Mouse (Mus musculus): Measurements from ENCODE around the gene Utp4. TPM values are rescaled to one million over a fixed set of nuclear protein-coding genes. Genes with fewer than 3 reads are reported as not detected.

Utp4 gene
- polyA plus RNA-seq, 1 experiment from 2014 or later: 42.3 TPM

GRCm38 (mm10) chr8:106943874-106944418 lies 50.5 kb downstream of the Utp4 start:
- H3K9ac ChIP-seq (ENCODE audit: low read depth, low read length): no peak overlapping the region
- H3K4me3 ChIP-seq (ENCODE audit: low read depth, low read length): no peak overlapping the region
- WGBS: 91% methylated on average over 3 of the region's 3 CpGs
- no peaks in the 10 kb centered on the region for H3K9me3 ChIP-seq (replicated peaks; ENCODE audit: control insufficient read depth, low read length, poor library complexity, severe bottlenecking)
- H3K4me1 ChIP-seq (ENCODE audit: control insufficient read depth, insufficient read depth, low read length): peaks cover 3% of the 10 kb centered on the region; the same call in 1 of the 2 replicates
- H3K4me2 ChIP-seq (ENCODE audit: low read length): no peak overlapping the region
- no peaks in the 10 kb centered on the region for H3K27me3 ChIP-seq (ENCODE audit: control insufficient read depth, insufficient read depth, low read depth, low read length)
- no peak for ATAC-seq
- H3K27ac ChIP-seq (ENCODE audit: low read length): no peak overlapping the region
- no peaks in the 10 kb centered on the region for H3K36me3 ChIP-seq (ENCODE audit: control insufficient read depth, insufficient read depth, low read length)

GRCm38 (mm10) chr8:106944756-106945155 lies 51.3 kb downstream of the Utp4 start:
- no peak overlapping the region for H3K27ac ChIP-seq (ENCODE audit: low read length)
- no peak for ATAC-seq
- no peaks in the 10 kb centered on the region for H3K9me3 ChIP-seq (replicated peaks; ENCODE audit: control insufficient read depth, low read length, poor library complexity, severe bottlenecking)
- H3K27me3 ChIP-seq (ENCODE audit: control insufficient read depth, insufficient read depth, low read depth, low read length): no peaks in the 10 kb centered on the region
- no peak overlapping the region for H3K4me2 ChIP-seq (ENCODE audit: low read length)
- H3K4me3 ChIP-seq (ENCODE audit: low read depth, low read length): no peak overlapping the region
- peaks cover 3% of the 10 kb centered on the region; the same call in 1 of the 2 replicates for H3K4me1 ChIP-seq (ENCODE audit: control insufficient read depth, insufficient read depth, low read length)
- WGBS: 80% methylated on average over 3 of the region's 3 CpGs
- no peak overlapping the region for H3K9ac ChIP-seq (ENCODE audit: low read depth, low read length)
- no peaks in the 10 kb centered on the region for H3K36me3 ChIP-seq (ENCODE audit: control insufficient read depth, insufficient read depth, low read length)

GRCm38 (mm10) chr8:106948678-106949243 lies 55.3 kb downstream of the Utp4 start:
- Histone ChIP-seq H3K9ac (ENCODE audit: low read depth, low read length) (no peak overlapping the region), H3K27ac (ENCODE audit: low read length) (no peak overlapping the region), H3K36me3 (ENCODE audit: control insufficient read depth, insufficient read depth, low read length) (no peaks in the 10 kb centered on the region), H3K9me3 (replicated peaks; ENCODE audit: control insufficient read depth, low read length, poor library complexity, severe bottlenecking) (no peaks in the 10 kb centered on the region), H3K27me3 (ENCODE audit: control insufficient read depth, insufficient read depth, low read depth, low read length) (no peaks in the 10 kb centered on the region), H3K4me3 (ENCODE audit: low read depth, low read length) (no peak overlapping the region), H3K4me1 (ENCODE audit: control insufficient read depth, insufficient read depth, low read length) (peaks cover 3% of the 10 kb centered on the region; the same call in 1 of the 2 replicates), H3K4me2 (ENCODE audit: low read length) (no peak overlapping the region)
- ATAC-seq: no peak
- 89% methylated on average over 3 of the region's 3 CpGs for WGBS

- no peaks in the 10 kb centered on the region for H3K9me3 ChIP-seq (replicated peaks; ENCODE audit: control insufficient read depth, low read length, poor library complexity, severe bottlenecking)
- H3K4me1 ChIP-seq (ENCODE audit: control insufficient read depth, insufficient read depth, low read length): no peaks in the 10 kb centered on the region
- no peak overlapping the region for H3K4me3 ChIP-seq (ENCODE audit: low read depth, low read length)
- no peaks in the 10 kb centered on the region for H3K27me3 ChIP-seq (ENCODE audit: control insufficient read depth, insufficient read depth, low read depth, low read length)
- no peaks in the 10 kb centered on the region for H3K36me3 ChIP-seq (ENCODE audit: control insufficient read depth, insufficient read depth, low read length)
- H3K27ac ChIP-seq (ENCODE audit: low read length): no peak overlapping the region
- H3K4me2 ChIP-seq (ENCODE audit: low read length): no peak overlapping the region
- no peak for ATAC-seq
- no peak overlapping the region for H3K9ac ChIP-seq (ENCODE audit: low read depth, low read length)
- WGBS: 63% methylated on average over 4 of the region's 4 CpGs
These were observed 58.3 kb downstream of the Utp4 start for GRCm38 (mm10) chr8:106951707-106952106.

- H3K4me3 ChIP-seq (ENCODE audit: low read depth, low read length): no peak overlapping the region
- no peaks in the 10 kb centered on the region for H3K27me3 ChIP-seq (ENCODE audit: control insufficient read depth, insufficient read depth, low read depth, low read length)
- H3K9me3 ChIP-seq (replicated peaks; ENCODE audit: control insufficient read depth, low read length, poor library complexity, severe bottlenecking): no peaks in the 10 kb centered on the region
- no peak overlapping the region for H3K27ac ChIP-seq (ENCODE audit: low read length)
- no peak overlapping the region for H3K9ac ChIP-seq (ENCODE audit: low read depth, low read length)
- no peak for ATAC-seq
- no peak overlapping the region for H3K4me2 ChIP-seq (ENCODE audit: low read length)
- H3K36me3 ChIP-seq (ENCODE audit: control insufficient read depth, insufficient read depth, low read length): no peaks in the 10 kb centered on the region
- H3K4me1 ChIP-seq (ENCODE audit: control insufficient read depth, insufficient read depth, low read length): no peaks in the 10 kb centered on the region
- WGBS: 88% methylated on average over 4 of the region's 4 CpGs
These were observed 60.1 kb downstream of the Utp4 start for GRCm38 (mm10) chr8:106953571-106953970.

- WGBS: 88% methylated on average over 3 of the region's 3 CpGs
- Histone ChIP-seq H3K36me3 (ENCODE audit: control insufficient read depth, insufficient read depth, low read length) (no peaks in the 10 kb centered on the region), H3K27ac (ENCODE audit: low read length) (no peak overlapping the region), H3K27me3 (ENCODE audit: control insufficient read depth, insufficient read depth, low read depth, low read length) (no peaks in the 10 kb centered on the region), H3K4me2 (ENCODE audit: low read length) (no peak overlapping the region), H3K4me1 (ENCODE audit: control insufficient read depth, insufficient read depth, low read length) (no peaks in the 10 kb centered on the region), H3K9me3 (replicated peaks; ENCODE audit: control insufficient read depth, low read length, poor library complexity, severe bottlenecking) (no peaks in the 10 kb centered on the region), H3K4me3 (ENCODE audit: low read depth, low read length) (no peak overlapping the region), H3K9ac (ENCODE audit: low read depth, low read length) (no peak overlapping the region)
- ATAC-seq: no peak
These were observed 63.6 kb downstream of the Utp4 start for GRCm38 (mm10) chr8:106957086-106957485.

GRCm38 (mm10) chr8:106958212-106958611 lies 64.8 kb downstream of the Utp4 start:
- Histone ChIP-seq H3K9me3 (replicated peaks; ENCODE audit: control insufficient read depth, low read length, poor library complexity, severe bottlenecking) (no peaks in the 10 kb centered on the region), H3K27ac (ENCODE audit: low read length) (no peak overlapping the region), H3K4me2 (ENCODE audit: low read length) (no peak overlapping the region), H3K36me3 (ENCODE audit: control insufficient read depth, insufficient read depth, low read length) (no peaks in the 10 kb centered on the region), H3K4me1 (ENCODE audit: control insufficient read depth, insufficient read depth, low read length) (no peaks in the 10 kb centered on the region), H3K27me3 (ENCODE audit: control insufficient read depth, insufficient read depth, low read depth, low read length) (no peaks in the 10 kb centered on the region), H3K4me3 (ENCODE audit: low read depth, low read length) (no peak overlapping the region), H3K9ac (ENCODE audit: low read depth, low read length) (no peak overlapping the region)
- ATAC-seq: no peak
- 90% methylated on average over 3 of the region's 3 CpGs for WGBS

GRCm38 (mm10) chr8:106959626-106960025 lies 66.2 kb downstream of the Utp4 start:
- Histone ChIP-seq H3K4me3 (ENCODE audit: low read depth, low read length) (no peak overlapping the region), H3K27ac (ENCODE audit: low read length) (no peak overlapping the region), H3K36me3 (ENCODE audit: control insufficient read depth, insufficient read depth, low read length) (no peaks in the 10 kb centered on the region), H3K4me2 (ENCODE audit: low read length) (no peak overlapping the region), H3K9me3 (replicated peaks; ENCODE audit: control insufficient read depth, low read length, poor library complexity, severe bottlenecking) (no peaks in the 10 kb centered on the region), H3K27me3 (ENCODE audit: control insufficient read depth, insufficient read depth, low read depth, low read length) (no peaks in the 10 kb centered on the region), H3K4me1 (ENCODE audit: control insufficient read depth, insufficient read depth, low read length) (no peaks in the 10 kb centered on the region), H3K9ac (ENCODE audit: low read depth, low read length) (no peak overlapping the region)
- 98% methylated on average over 2 of the region's 2 CpGs for WGBS
- ATAC-seq: no peak

- WGBS: 84% methylated on average over 3 of the region's 3 CpGs
- H3K36me3 ChIP-seq (ENCODE audit: control insufficient read depth, insufficient read depth, low read length): no peaks in the 10 kb centered on the region
- ATAC-seq: no peak
- no peak overlapping the region for H3K4me2 ChIP-seq (ENCODE audit: low read length)
- no peak overlapping the region for H3K27ac ChIP-seq (ENCODE audit: low read length)
- no peaks in the 10 kb centered on the region for H3K27me3 ChIP-seq (ENCODE audit: control insufficient read depth, insufficient read depth, low read depth, low read length)
- no peak overlapping the region for H3K9ac ChIP-seq (ENCODE audit: low read depth, low read length)
- no peaks in the 10 kb centered on the region for H3K4me1 ChIP-seq (ENCODE audit: control insufficient read depth, insufficient read depth, low read length)
- H3K4me3 ChIP-seq (ENCODE audit: low read depth, low read length): no peak overlapping the region
- H3K9me3 ChIP-seq (replicated peaks; ENCODE audit: control insufficient read depth, low read length, poor library complexity, severe bottlenecking): no peaks in the 10 kb centered on the region
These were observed 68.9 kb downstream of the Utp4 start for GRCm38 (mm10) chr8:106962322-106962721.

Data from midbrain, embryonic 16.5 days (tissue).